Mouse (Mus musculus): ENCODE results near the gene Gpr26.

Gpr26 gene

GRCm38 (mm10) chr7:131966023-131966915 lies at the start of gene Gpr26:
Gene Gpr26, plus strand, starts transcription at chr7:131966460.
- DNase-seq (ENCODE audit: low spot score in 2 of 2) = no peak

- DNase-seq (ENCODE audit: low spot score in 2 of 2) = no peak
Measured at GRCm38 (mm10) chr7:131917384-131917783, 48.9 kb upstream of the Gpr26 start.

GRCm38 (mm10) chr7:131927288-131928050 lies 38.8 kb upstream of the Gpr26 start:
- no peak for DNase-seq (ENCODE audit: low spot score in 2 of 2)

- DNase-seq (ENCODE audit: low spot score in 2 of 2) = no peak
Measured at GRCm38 (mm10) chr7:131937611-131938010, 28.6 kb upstream of the Gpr26 start.

GRCm38 (mm10) chr7:131951131-131951530 lies 15.1 kb upstream of the Gpr26 start:
- no peak for DNase-seq (ENCODE audit: low spot score in 2 of 2)

- no peak for DNase-seq (ENCODE audit: low spot score in 2 of 2)
Measured at GRCm38 (mm10) chr7:131953402-131953801, 12.9 kb upstream of the Gpr26 start.

GRCm38 (mm10) chr7:131958705-131959104 lies 7.6 kb upstream of the Gpr26 start:
- DNase-seq (ENCODE audit: low spot score in 2 of 2) = no peak

GRCm38 (mm10) chr7:131960551-131960950 lies 5.7 kb upstream of the Gpr26 start:
- no peak for DNase-seq (ENCODE audit: low spot score in 2 of 2)

GRCm38 (mm10) chr7:131966916-131967494 lies 745 bp downstream of the Gpr26 start:
- DNase-seq (ENCODE audit: low spot score in 2 of 2) = no peak

GRCm38 (mm10) chr7:131970255-131970654 lies 4.0 kb downstream of the Gpr26 start:
- no peak for DNase-seq (ENCODE audit: low spot score in 2 of 2)

GRCm38 (mm10) chr7:131975867-131976266 lies 9.6 kb downstream of the Gpr26 start:
- no peak for DNase-seq (ENCODE audit: low spot score in 2 of 2)

GRCm38 (mm10) chr7:131978609-131979008 lies 12.3 kb downstream of the Gpr26 start:
- no peak for DNase-seq (ENCODE audit: low spot score in 2 of 2)

GRCm38 (mm10) chr7:131989056-131989455 lies 22.8 kb downstream of the Gpr26 start:
- no peak for DNase-seq (ENCODE audit: low spot score in 2 of 2)

- DNase-seq (ENCODE audit: low spot score in 2 of 2) = no peak
Measured at GRCm38 (mm10) chr7:131992226-131992625, 26.0 kb downstream of the Gpr26 start.

- no peak for DNase-seq (ENCODE audit: low spot score in 2 of 2)
Measured at GRCm38 (mm10) chr7:131992873-131993272, 26.6 kb downstream of the Gpr26 start.

GRCm38 (mm10) chr7:132005996-132006696 lies 39.9 kb downstream of the Gpr26 start:
- no peak for DNase-seq (ENCODE audit: low spot score in 2 of 2)

- DNase-seq (ENCODE audit: low spot score in 2 of 2) = no peak
Measured at GRCm38 (mm10) chr7:132009002-132009401, 42.7 kb downstream of the Gpr26 start.

GRCm38 (mm10) chr7:132012969-132013679 lies 46.9 kb downstream of the Gpr26 start:
- no peak for DNase-seq (ENCODE audit: low spot score in 2 of 2)

GRCm38 (mm10) chr7:132013970-132014369 lies 47.7 kb downstream of the Gpr26 start:
- no peak for DNase-seq (ENCODE audit: low spot score in 2 of 2)

- DNase-seq (ENCODE audit: low spot score in 2 of 2) = no peak
Measured at GRCm38 (mm10) chr7:132015193-132015592, 48.9 kb downstream of the Gpr26 start.

- DNase-seq (ENCODE audit: low spot score in 2 of 2) = no peak
Measured at GRCm38 (mm10) chr7:132015933-132016332, 49.7 kb downstream of the Gpr26 start.

Measured in spleen, postnatal 36 days (tissue).